Mouse (Mus musculus): ENCODE results near the gene Ypel4.

Ypel4 gene

DNA sequence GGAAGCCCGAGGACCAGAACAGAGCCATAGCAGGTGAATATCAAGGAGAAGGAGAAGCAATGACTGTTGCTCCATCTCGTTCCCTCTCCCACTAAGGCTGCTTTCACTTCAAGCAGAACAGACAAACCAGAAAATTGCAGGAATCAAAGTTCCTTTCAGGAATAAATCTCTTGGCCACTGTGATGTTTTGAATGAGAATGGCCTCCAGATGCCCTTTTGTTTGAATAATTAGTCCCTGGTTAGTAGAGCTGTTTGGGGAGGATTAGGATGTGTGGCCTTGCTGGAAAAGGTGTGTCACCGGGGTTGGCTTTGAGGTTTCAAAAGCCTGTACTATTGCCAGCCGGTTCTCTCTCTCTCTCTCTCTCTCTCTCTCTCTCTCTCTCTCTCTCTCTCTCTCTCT is 28.4 kb downstream of the Ypel4 start:
- DNase-seq: no peak

DNA sequence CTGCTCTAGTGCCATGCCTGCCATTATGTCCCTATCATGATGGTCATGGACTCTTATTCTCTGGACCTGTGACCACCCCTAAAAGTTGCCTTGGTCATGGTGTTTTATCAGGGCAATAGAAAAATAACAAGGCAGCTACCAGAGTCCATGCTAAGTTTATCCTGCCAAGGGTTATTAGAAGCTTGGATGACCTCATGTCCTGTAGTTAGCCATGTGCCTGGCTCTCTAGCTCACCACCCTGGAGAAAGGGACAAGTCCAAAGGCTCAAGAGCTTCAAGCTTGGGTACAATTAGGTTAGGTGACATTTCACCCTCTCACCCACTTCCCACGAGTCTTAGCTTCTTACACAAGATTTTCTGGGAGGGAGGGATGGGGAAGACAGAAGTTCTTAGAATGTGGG is 29.0 kb downstream of the Ypel4 start:
- DNase-seq: no peak

DNA sequence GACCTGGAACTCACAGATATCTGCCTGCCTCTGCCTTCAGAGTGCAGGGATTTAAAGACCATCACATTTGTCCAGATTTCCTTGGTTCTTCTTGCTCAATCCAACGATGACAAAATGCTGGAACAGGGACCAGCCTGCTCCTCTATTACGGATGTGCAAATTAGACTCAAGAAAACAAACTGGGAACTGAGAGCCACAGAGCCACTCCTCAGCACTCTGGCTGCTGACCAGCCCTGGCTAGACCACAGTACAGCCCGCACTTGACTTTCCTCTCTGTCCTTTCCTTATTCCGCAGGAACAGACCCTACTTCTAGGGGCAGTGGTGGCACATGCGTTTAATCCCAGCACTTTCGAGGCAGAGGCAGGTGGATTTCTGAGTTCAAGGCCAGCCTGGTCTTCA is 36.6 kb downstream of the Ypel4 start:
- DNase-seq: no peak

DNA sequence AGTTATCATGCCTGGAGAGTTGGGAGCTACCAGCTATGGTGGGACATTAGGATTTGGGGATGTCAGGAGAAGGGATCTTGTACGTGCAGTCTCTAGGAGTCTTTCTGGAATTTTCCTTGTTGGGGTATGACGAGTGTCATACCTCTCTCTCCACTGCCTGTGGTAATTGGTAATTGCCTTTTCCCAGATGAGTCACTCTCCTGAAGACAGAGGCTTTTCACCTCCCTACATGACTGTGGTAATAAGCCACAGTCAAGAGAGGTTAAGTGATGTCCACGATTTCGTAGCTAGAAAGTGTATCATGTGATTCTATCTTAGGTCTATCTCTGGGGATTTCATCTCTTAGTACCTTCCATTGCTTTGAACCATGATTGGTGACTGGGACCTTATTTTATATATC is 38.6 kb downstream of the Ypel4 start:
- DNase-seq: no peak

DNA sequence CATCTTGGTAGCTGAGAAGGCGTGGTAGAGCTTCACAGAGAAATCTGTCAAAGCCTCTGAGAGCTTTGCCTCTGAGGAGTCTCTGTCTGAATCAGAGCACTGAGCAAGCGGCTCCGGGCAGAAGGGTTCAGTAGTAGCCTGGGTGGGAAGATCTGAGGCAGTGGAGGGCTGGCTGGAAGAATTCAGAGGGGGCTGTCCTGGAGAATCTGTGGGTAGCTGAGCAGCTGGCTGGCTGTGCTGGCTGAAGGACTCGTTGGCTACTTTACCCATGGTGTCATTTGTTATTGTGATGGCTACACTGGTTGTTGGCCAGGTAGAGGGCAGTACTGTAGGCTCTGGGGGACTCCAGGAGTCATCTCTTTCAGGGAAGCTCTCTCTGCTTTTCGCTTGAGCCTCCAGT is 39.3 kb downstream of the Ypel4 start:
- no peak for DNase-seq

DNA sequence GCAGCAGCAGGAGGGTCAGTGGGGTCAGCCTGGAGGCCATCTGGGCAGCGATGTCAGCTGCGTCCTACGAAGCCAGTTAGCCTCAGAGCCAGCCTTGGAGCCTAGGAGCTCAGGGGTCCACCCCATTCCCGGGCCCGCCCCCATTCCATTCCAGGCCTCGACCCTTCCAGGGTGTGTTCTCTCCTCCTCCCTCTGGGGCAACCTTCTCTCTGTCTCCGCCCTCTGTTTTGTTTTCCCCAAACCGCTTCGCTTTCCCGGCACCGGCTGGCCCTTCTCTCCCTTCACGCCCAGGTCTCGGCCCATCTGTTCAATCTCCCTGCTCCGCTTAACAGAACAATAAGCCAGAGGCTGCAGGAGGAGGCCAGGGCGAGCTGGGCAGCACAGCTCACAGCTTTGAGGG is 40.9 kb downstream of the Ypel4 start:
- peak; percentile 78 for DNase-seq

DNA sequence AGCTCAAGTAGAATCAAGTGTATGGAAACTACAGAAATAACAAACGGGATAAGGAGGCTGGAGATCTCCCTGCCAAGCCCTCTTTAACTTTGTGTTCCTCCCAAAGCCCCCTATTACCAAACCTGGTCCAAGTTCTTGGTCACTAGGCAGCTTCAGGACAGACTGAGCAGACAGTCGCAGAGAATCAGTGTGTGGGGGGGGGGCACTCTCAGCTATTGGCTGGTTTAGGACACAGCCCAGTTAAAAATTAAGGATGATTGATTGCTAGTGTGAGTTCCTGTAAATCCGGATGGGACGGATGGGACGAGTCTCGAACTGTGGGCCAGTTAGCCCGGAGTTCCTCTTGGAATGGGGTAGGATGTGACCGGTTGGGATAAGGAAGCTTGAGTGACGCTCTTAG is 41.4 kb downstream of the Ypel4 start, which contains the start of gene Serping1:
Serping1 (minus strand) TSS at position 204 of the 400 bp plus-strand sequence.
- no peak for DNase-seq

DNA sequence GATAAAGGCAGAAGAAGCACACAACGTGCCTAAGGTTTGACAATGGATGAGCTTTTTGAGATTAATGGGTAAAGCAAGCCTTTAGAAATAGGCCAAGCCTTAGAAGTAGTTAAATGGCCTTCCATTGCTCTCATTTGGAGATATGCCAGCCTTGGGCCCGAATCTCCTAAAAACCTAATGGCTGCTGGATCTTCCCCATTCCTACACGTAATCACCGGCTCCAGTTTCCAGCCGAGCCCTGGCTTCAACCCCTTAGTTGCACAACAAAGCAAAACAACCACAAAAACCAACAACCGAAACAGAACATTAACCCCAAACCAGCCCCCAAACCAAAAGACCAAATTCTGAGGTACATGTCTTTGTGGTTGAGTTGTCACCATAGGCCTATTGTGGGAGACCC is 41.8 kb downstream of the Ypel4 start:
- peak; percentile 48 for DNase-seq

DNA sequence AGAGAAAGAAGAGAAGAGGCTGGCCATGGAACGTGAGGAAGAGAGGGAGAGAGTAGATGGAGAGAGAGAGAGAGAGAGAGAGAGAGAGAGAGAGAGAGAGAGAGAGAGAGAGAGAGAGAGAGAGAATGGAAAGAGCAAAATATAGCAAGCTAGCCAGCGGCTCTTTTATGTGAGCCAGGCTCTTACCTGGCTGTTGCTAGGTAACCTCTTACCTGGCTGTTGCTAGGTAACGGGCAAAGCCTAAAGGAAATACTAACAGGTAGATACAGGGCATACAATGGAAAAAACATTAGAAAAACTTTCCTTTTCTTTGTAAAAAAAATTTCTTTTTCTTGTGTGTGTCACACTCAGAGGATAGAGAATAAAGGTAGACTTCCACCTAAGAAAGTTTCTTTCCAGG is 43.8 kb downstream of the Ypel4 start:
- peak; percentile 34 for DNase-seq

DNA sequence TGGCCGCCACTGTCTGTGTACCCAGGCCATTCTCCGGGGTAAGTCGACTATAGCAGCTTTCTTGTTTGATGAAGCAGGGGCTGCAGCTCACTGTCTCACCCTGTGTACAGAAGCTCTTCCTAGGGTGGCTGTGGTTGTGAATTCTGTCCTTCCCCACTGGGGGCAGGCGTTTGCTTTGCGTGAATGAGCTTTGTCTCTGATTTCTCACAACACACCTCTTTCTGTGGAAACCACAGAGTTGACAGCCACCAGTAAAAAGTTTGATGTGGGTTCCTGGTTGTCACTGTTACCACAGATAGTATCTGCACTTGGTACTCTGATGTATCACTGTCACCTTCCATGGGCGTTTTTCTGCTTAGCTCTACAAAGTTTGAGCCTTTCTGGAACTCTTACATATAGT is 45.4 kb downstream of the Ypel4 start:
- no peak for DNase-seq

DNA sequence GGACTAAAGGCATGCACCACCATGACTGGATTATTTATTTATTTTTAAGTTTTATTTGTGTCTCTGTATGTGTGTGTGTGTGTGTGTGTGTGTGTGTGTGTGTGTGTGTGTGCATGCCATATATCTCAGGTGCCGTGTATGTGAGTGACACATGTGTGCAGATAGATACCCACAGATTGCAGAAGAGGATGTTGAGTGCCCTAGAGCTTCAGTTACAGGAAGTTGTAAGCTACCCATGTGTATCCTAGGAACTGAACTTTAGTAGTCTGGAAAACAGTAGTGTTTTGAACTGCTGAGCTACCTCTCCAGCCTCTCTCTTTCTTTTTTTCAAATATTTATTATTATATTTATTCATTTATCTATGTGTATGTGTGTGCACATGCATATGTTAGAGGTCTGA is 49.5 kb downstream of the Ypel4 start:
- DNase-seq: no peak

DNA sequence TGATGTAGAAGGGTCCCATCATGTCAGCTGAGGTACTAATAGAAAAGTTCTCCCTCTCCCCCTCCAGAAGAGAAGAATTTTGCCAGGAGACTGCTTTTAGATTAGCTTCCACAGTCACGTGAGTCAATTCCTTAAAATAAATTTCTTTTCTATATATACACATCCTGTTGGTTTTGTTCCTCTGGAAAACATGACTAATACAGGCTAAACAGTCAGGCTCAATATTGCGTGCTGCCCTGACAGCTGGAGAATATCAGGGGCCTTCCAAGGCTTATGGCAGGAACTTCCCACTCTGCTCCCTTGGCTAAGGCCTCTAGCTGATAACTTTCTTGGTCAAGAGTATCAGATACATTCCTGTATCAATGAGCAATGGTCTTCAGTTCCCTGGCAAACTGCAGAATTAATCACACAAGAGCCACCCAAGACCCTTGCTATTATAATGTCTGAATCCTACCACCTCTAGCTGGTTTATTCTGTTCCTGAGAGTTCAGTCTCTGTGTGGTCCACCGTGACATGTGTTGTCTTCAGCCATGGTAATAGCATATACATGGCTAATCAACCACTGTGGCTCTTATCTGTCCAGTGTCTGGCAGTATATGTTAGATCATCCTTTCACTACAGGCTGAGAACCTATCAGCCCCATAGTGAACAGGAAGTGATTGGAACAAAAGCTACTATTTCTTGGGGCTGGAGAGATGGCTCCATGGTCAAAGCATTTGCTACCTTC is 50.1 kb downstream of the Ypel4 start:
- DNase-seq: no peak

All from lung, postnatal 14 days (tissue).